Mouse (Mus musculus): ENCODE data around the gene Mrps16. TPM values are rescaled to one million over a fixed set of nuclear protein-coding genes. Genes with fewer than 3 reads are reported as not detected.

Gene Mrps16
- total and polyA plus RNA-seq, 2 experiments from 2014 or later: 26.2 to 59.9 TPM

DNA sequence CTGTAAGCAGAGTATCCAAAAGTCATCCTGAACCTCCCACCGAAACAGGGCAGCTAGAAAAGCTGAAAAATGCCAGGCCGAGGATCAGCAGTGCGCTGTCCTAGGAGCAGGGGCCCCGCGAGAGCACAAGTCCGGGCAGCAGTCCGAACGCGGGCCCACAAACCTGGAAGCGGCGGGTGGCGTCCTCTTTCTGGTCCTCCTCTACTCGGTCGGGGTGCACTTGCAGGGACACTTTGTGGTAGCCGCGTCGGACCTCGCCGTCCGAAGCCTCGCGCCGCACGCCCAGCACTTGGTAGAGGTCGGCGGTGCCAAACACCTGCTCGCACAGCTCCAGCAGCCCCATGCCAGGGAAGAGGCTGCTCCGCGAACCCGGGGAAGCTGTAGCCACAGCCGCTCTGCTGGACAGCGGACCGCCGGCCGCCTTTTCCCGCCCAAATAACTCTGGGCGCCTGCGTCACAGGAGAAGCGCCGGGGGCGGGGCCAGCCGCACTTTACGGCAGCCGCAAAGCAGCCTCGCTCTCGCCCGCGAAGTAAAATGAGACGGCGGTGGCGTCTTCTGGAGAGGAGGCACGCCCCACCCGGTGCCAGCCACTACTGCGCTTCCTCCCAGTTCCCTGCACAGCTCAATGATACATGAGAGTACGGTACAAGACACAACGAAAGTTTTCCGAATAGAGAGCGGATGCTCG is 4.8 kb downstream of the Mrps16 start, which contains the start of gene Dnajc9:
Dnajc9 (minus strand) TSS at position 470 of the 689 bp plus-strand sequence.
- ATAC-seq (peak; percentile 64), DNase-seq (peak; percentile 94)
- Histone ChIP-seq H3K9ac (peak within 1 kb of the TSS; percentile 63), H3K4me2 (ENCODE audit: low read depth) (peak within 1 kb of the TSS; percentile 69), H3K27me3 (ENCODE audit: insufficient read depth, low read length) (no peaks in the 10 kb centered on the region), H3K4me3 (ENCODE audit: low read depth, low read length) (peak within 1 kb of the TSS; percentile 81), H3K36me3 (ENCODE audit: insufficient read depth) (peaks cover 24% of the 10 kb centered on the region), H3K4me1 (ENCODE audit: insufficient read depth) (peaks cover 7% of the 10 kb centered on the region; the same call in 1 of the 2 replicates), H3K9me3 (ENCODE audit: low read length) (no peaks in the 10 kb centered on the region), H3K27ac (ENCODE audit: low read depth, low read length) (peak within 1 kb of the TSS; percentile 82)
- TF ChIP-seq CTCF (IDR thresholded peaks at IDR 0.05; ENCODE audit: low read depth): peak; percentile 23; the same call in 1 of the 2 replicates
- WGBS: 1% methylated on average over 59 of the region's 59 CpGs

GRCm38 (mm10) chr14:20379753-20380430 is 13.5 kb downstream of the Mrps16 start:
- Histone ChIP-seq H3K27ac (ENCODE audit: low read depth, low read length) (no peak overlapping the region), H3K4me2 (ENCODE audit: low read depth) (no peak overlapping the region), H3K36me3 (ENCODE audit: insufficient read depth) (peaks cover 53% of the 10 kb centered on the region), H3K27me3 (ENCODE audit: insufficient read depth, low read length) (no peaks in the 10 kb centered on the region), H3K9me3 (ENCODE audit: low read length) (no peaks in the 10 kb centered on the region), H3K4me3 (ENCODE audit: low read depth, low read length) (no peak overlapping the region), H3K9ac (no peak overlapping the region), H3K4me1 (ENCODE audit: insufficient read depth) (no peaks in the 10 kb centered on the region)
- DNase-seq: no peak
- TF ChIP-seq CTCF (IDR thresholded peaks at IDR 0.05; ENCODE audit: low read depth): no peak
- WGBS: 85% methylated on average over 9 of the region's 9 CpGs
- ATAC-seq: no peak

- Histone ChIP-seq H3K4me2 (ENCODE audit: low read depth) (no peak overlapping the region), H3K9me3 (ENCODE audit: low read length) (no peaks in the 10 kb centered on the region), H3K27ac (ENCODE audit: low read depth, low read length) (no peak overlapping the region), H3K4me3 (ENCODE audit: low read depth, low read length) (no peak overlapping the region), H3K9ac (no peak overlapping the region), H3K4me1 (ENCODE audit: insufficient read depth) (no peaks in the 10 kb centered on the region), H3K36me3 (ENCODE audit: insufficient read depth) (peaks cover 53% of the 10 kb centered on the region), H3K27me3 (ENCODE audit: insufficient read depth, low read length) (no peaks in the 10 kb centered on the region)
- DNase-seq: no peak
- ATAC-seq: no peak
- no peak for TF ChIP-seq CTCF (IDR thresholded peaks at IDR 0.05; ENCODE audit: low read depth)
- 96% methylated on average over 5 of the region's 5 CpGs for WGBS
Observed at GRCm38 (mm10) chr14:20379087-20379640, 14.3 kb downstream of the Mrps16 start.

DNA sequence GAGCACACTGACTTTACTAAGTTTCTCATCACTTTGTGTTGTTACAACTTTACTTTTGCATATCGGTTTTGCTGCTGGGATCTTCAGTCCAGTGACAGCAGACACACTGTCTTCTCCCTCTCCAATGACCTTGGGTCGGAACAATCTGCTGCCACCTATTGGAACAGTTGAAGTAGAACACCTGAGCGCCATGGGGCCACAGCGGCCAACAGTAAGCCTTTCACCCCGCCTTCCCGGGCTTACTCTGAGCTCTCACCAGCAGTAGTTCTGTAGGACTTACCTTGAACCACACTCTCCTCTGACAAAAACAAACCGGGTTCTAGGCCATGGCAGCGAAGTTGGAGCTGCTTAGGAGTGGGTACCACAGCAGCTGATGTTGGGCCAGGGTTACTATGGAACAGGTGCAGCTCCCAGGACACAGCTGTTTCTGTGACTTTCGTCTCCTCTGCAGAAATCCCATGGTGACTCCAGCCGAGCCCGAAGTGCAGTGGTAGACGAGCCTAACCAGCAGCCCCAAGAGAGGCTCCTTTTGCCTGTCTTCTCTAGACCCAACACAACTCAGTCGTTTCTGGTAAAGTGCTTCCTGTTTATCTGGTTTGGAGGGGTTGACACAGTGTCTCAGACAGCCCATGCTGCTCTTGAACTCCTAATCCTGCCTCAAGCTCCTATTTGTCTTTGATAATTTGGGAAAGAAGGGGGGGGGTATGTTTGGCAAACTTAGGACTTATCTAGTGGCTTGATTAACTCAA is 14.9 kb downstream of the Mrps16 start:
- no peak overlapping the region for H3K27ac ChIP-seq (ENCODE audit: low read depth, low read length)
- no peaks in the 10 kb centered on the region for H3K27me3 ChIP-seq (ENCODE audit: insufficient read depth, low read length)
- H3K4me3 ChIP-seq (ENCODE audit: low read depth, low read length): no peak overlapping the region
- H3K9me3 ChIP-seq (ENCODE audit: low read length): no peaks in the 10 kb centered on the region
- no peaks in the 10 kb centered on the region for H3K4me1 ChIP-seq (ENCODE audit: insufficient read depth)
- 39% methylated on average over 13 of the region's 13 CpGs for WGBS
- no peak overlapping the region for H3K9ac ChIP-seq
- H3K36me3 ChIP-seq (ENCODE audit: insufficient read depth): peaks cover 54% of the 10 kb centered on the region
- peak; percentile 50 for TF ChIP-seq CTCF (IDR thresholded peaks at IDR 0.05; ENCODE audit: low read depth)
- H3K4me2 ChIP-seq (ENCODE audit: low read depth): no peak overlapping the region
- ATAC-seq: peak; percentile 54; the same call in 1 of the 2 replicates
- DNase-seq: no peak

DNA sequence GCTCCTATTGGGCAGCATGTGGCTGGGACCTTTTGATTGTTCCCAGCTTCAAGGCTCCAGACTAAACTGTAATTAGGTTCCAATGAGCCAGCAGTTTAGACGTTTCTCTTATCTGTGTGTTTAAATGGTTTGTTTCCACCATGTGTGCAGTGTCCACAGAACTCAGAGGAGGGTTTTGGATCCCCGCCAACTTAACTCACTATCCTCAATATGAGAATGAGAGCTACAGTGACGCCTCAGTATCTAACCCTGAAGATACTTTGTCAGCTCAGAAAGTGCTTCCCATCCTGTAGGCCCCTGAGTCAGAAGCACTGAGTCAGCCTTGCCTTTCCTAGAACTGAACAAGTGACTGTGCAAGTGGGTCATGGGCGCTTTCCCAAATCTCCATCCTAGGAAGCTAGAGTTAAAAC is 16.3 kb downstream of the Mrps16 start:
- Histone ChIP-seq H3K27ac (ENCODE audit: low read depth, low read length) (no peak overlapping the region), H3K4me2 (ENCODE audit: low read depth) (no peak overlapping the region), H3K27me3 (ENCODE audit: insufficient read depth, low read length) (no peaks in the 10 kb centered on the region), H3K36me3 (ENCODE audit: insufficient read depth) (peaks cover 57% of the 10 kb centered on the region), H3K4me3 (ENCODE audit: low read depth, low read length) (no peak overlapping the region), H3K4me1 (ENCODE audit: insufficient read depth) (no peaks in the 10 kb centered on the region), H3K9me3 (ENCODE audit: low read length) (no peaks in the 10 kb centered on the region), H3K9ac (no peak overlapping the region)
- no peak for DNase-seq
- WGBS: 76% methylated on average over 4 of the region's 4 CpGs
- no peak for TF ChIP-seq CTCF (IDR thresholded peaks at IDR 0.05; ENCODE audit: low read depth)
- no peak for ATAC-seq

GRCm38 (mm10) chr14:20371854-20372253 is 21.6 kb downstream of the Mrps16 start:
- no peak for ATAC-seq
- no peak for DNase-seq
- Histone ChIP-seq H3K27me3 (ENCODE audit: insufficient read depth, low read length) (no peaks in the 10 kb centered on the region), H3K27ac (ENCODE audit: low read depth, low read length) (no peak overlapping the region), H3K9ac (no peak overlapping the region), H3K4me2 (ENCODE audit: low read depth) (no peak overlapping the region), H3K36me3 (ENCODE audit: insufficient read depth) (peaks cover 51% of the 10 kb centered on the region), H3K9me3 (ENCODE audit: low read length) (no peaks in the 10 kb centered on the region), H3K4me1 (ENCODE audit: insufficient read depth) (no peaks in the 10 kb centered on the region), H3K4me3 (ENCODE audit: low read depth, low read length) (no peak overlapping the region)
- TF ChIP-seq CTCF (IDR thresholded peaks at IDR 0.05; ENCODE audit: low read depth): no peak
- 89% methylated on average over 1 of the region's 1 CpGs for WGBS
